13 mouse cellular contexts compared by ENCODE assay signal in genomic region chr3:42573155-42573554, GRCm38 (mm10).
DNase-seq lines count a peak whose midpoint lies in the region; ATAC-seq and TF ChIP-seq lines count a peak whose summit lies in the region.
"Had no signal": no experiment of that assay in that cellular context is flagged by ENCODE, and none has a peak within 500 bp of the region (broad histone marks: within the 10 kb centered on the region; RNA-seq: fewer than 3 reads in every experiment).

No protein-coding gene starts in this region.

- TF ChIP-seq EP300 in stomach, postnatal 0 days (optimal IDR thresholded peaks at IDR 0.05): no peak

- no peak overlapping the region for H3K4me3 ChIP-seq in neural tube, embryonic 11.5 days (ENCODE audit: low read depth, low read length)
- no peak overlapping the region for H3K4me3 ChIP-seq in forebrain, postnatal 0 days (ENCODE audit: low read depth, low read length)
- no peak overlapping the region for H3K4me3 ChIP-seq in neural tube, embryonic 15.5 days (replicated peaks)
- no peak overlapping the region for H3K4me3 ChIP-seq in stomach, postnatal 0 days (ENCODE audit: low read depth, low read length)
- H3K4me3 ChIP-seq: megakaryocyte, embryonic 14.5 days had no signal

- peak; percentile 93 for ATAC-seq in neural tube, embryonic 11.5 days (ENCODE audit: insufficient read depth, low FRiP score, low TSS enrichment)
- ATAC-seq in forebrain, postnatal 0 days: peak; percentile 62; the same call in 1 of the 2 replicates
- peak; percentile 56 for ATAC-seq in neural tube, embryonic 15.5 days (ENCODE audit: low FRiP score)
- no peak for ATAC-seq in stomach, postnatal 0 days (ENCODE audit: low FRiP score, low TSS enrichment)
- ATAC-seq: activated CD4-positive, CD25-positive, alpha-beta regulatory T cell, adult 4 months; liver, postnatal 0 days had no signal

- TF ChIP-seq CTCF in forebrain, postnatal 0 days (IDR thresholded peaks at IDR 0.05; ENCODE audit: low read depth): no peak
- TF ChIP-seq CTCF in stomach, postnatal 0 days (IDR thresholded peaks at IDR 0.05; ENCODE audit: low read depth): no peak

- peak; percentile 60 for DNase-seq in neural tube, embryonic 11.5 days (ENCODE audit: low spot score)
- DNase-seq in neural tube, embryonic 10.5 days (ENCODE audit: extremely low spot score, low spot score): no peak
- DNase-seq in forebrain, postnatal 0 days: no peak
- DNase-seq in mesoderm, embryonic 11.5 days (ENCODE audit: low read depth, low spot score): peak; percentile 50
- no peak for DNase-seq in stomach, postnatal 0 days (ENCODE audit: low spot score)
- no peak for DNase-seq in spleen, postnatal 4 days (ENCODE audit: low spot score in 2 of 2)
- DNase-seq in right cerebral cortex, postnatal 36 days (ENCODE audit: low spot score in 2 of 2): no peak
- DNase-seq: cerebellum, postnatal 25 days; kidney, adult 18-20 months; liver, postnatal 0 days had no signal

- H3K4me1 ChIP-seq in neural tube, embryonic 11.5 days (ENCODE audit: control insufficient read depth, insufficient read depth, low read length): no peaks in the 10 kb centered on the region
- H3K4me1 ChIP-seq in forebrain, postnatal 0 days (ENCODE audit: insufficient read depth): 0 out of 2 replicates have a peak, but pooled peaks cover 3% of the 10 kb centered on the region
- peaks cover 4% of the 10 kb centered on the region; the same call in 1 of the 2 replicates for H3K4me1 ChIP-seq in neural tube, embryonic 15.5 days
- no peaks in the 10 kb centered on the region for H3K4me1 ChIP-seq in stomach, postnatal 0 days (replicated peaks; ENCODE audit: control insufficient read depth, insufficient read depth)
- H3K4me1 ChIP-seq: megakaryocyte, embryonic 14.5 days had no signal

- no peak overlapping the region for H3K4me2 ChIP-seq in neural tube, embryonic 11.5 days (ENCODE audit: low read depth)
- no peak overlapping the region for H3K4me2 ChIP-seq in forebrain, postnatal 0 days (ENCODE audit: low read depth)
- no peak overlapping the region for H3K4me2 ChIP-seq in neural tube, embryonic 15.5 days
- no peak overlapping the region for H3K4me2 ChIP-seq in stomach, postnatal 0 days (replicated peaks; ENCODE audit: low read depth)

- no peaks in the 10 kb centered on the region for H3K27me3 ChIP-seq in neural tube, embryonic 11.5 days (ENCODE audit: control insufficient read depth, insufficient read depth, low read length)
- H3K27me3 ChIP-seq in forebrain, postnatal 0 days (ENCODE audit: insufficient read depth, low read length): no peaks in the 10 kb centered on the region
- no peaks in the 10 kb centered on the region for H3K27me3 ChIP-seq in neural tube, embryonic 15.5 days (replicated peaks)
- no peaks in the 10 kb centered on the region for H3K27me3 ChIP-seq in stomach, postnatal 0 days (ENCODE audit: control insufficient read depth, insufficient read depth, low read length)
- H3K27me3 ChIP-seq: megakaryocyte, embryonic 14.5 days had no signal

- H3K27ac ChIP-seq in neural tube, embryonic 11.5 days (ENCODE audit: low read depth, low read length): no peak overlapping the region
- no peak overlapping the region for H3K27ac ChIP-seq in forebrain, postnatal 0 days (ENCODE audit: low read depth, low read length)
- H3K27ac ChIP-seq in neural tube, embryonic 15.5 days (replicated peaks): no peak overlapping the region
- no peak overlapping the region for H3K27ac ChIP-seq in stomach, postnatal 0 days (replicated peaks)

- no peaks in the 10 kb centered on the region for H3K36me3 ChIP-seq in neural tube, embryonic 11.5 days (ENCODE audit: control insufficient read depth, insufficient read depth, low read length)
- no peaks in the 10 kb centered on the region for H3K36me3 ChIP-seq in forebrain, postnatal 0 days (ENCODE audit: insufficient read depth)
- no peaks in the 10 kb centered on the region for H3K36me3 ChIP-seq in neural tube, embryonic 15.5 days
- no peaks in the 10 kb centered on the region for H3K36me3 ChIP-seq in stomach, postnatal 0 days (ENCODE audit: control insufficient read depth, insufficient read depth, low read length)

- H3K9me3 ChIP-seq in neural tube, embryonic 11.5 days (ENCODE audit: control insufficient read depth, low read length): no peaks in the 10 kb centered on the region
- H3K9me3 ChIP-seq in forebrain, postnatal 0 days (ENCODE audit: low read length): no peaks in the 10 kb centered on the region
- no peaks in the 10 kb centered on the region for H3K9me3 ChIP-seq in neural tube, embryonic 15.5 days (replicated peaks)
- H3K9me3 ChIP-seq in stomach, postnatal 0 days (ENCODE audit: control insufficient read depth, low read length): no peaks in the 10 kb centered on the region
- H3K9me3 ChIP-seq: megakaryocyte, embryonic 14.5 days had no signal

- H3K9ac ChIP-seq in neural tube, embryonic 11.5 days (ENCODE audit: low read length): no peak overlapping the region
- H3K9ac ChIP-seq in forebrain, postnatal 0 days: no peak overlapping the region
- no peak overlapping the region for H3K9ac ChIP-seq in neural tube, embryonic 15.5 days (replicated peaks)
- no peak overlapping the region for H3K9ac ChIP-seq in stomach, postnatal 0 days (ENCODE audit: low read length)
- H3K9ac ChIP-seq: liver, postnatal 0 days had no signal

Comparison
In these comparisons a context has a peak if more than half of its experiments do, and no peak if none do; other contexts are left out.
1. DNase-seq: peak in neural tube, embryonic 11.5 days (single experiment) and mesoderm, embryonic 11.5 days (single experiment); none in neural tube, embryonic 10.5 days (single experiment), forebrain, postnatal 0 days (single experiment), stomach, postnatal 0 days (single experiment), spleen, postnatal 4 days (0 of 2) and right cerebral cortex, postnatal 36 days (0 of 2).